Mouse (Mus musculus): ENCODE data around the gene Psmb9. TPM values are rescaled to one million over a fixed set of nuclear protein-coding genes. Genes with fewer than 3 reads are reported as not detected.

Psmb9 gene
- total RNA-seq, 4 experiments from 2014 or later = 16.7 to 30.6 (median 25.5) TPM

GRCm38 (mm10) chr17:34205021-34205745 lies 17.6 kb upstream of the Psmb9 start:
- no peak for DNase-seq

- peak; percentile 79 for DNase-seq
These were observed 16.9 kb upstream of the Psmb9 start for GRCm38 (mm10) chr17:34204303-34205010.

GRCm38 (mm10) chr17:34203444-34203843 lies 15.9 kb upstream of the Psmb9 start, which contains the start of gene Tap2:
Tap2 (plus strand) TSS chr17:34203527.
- no peak for DNase-seq

GRCm38 (mm10) chr17:34202760-34203442 lies 15.3 kb upstream of the Psmb9 start:
- DNase-seq = no peak

GRCm38 (mm10) chr17:34201506-34202055 lies 14.0 kb upstream of the Psmb9 start:
- DNase-seq = no peak

GRCm38 (mm10) chr17:34200772-34201505 lies 13.4 kb upstream of the Psmb9 start:
- no peak for DNase-seq

GRCm38 (mm10) chr17:34200047-34200446 lies 12.5 kb upstream of the Psmb9 start:
- no peak for DNase-seq

GRCm38 (mm10) chr17:34199050-34199619 lies 11.6 kb upstream of the Psmb9 start:
- DNase-seq = no peak

- DNase-seq = no peak
These were observed 11.0 kb upstream of the Psmb9 start for GRCm38 (mm10) chr17:34198521-34198912.

GRCm38 (mm10) chr17:34197904-34198520 lies 10.4 kb upstream of the Psmb9 start:
- no peak for DNase-seq

- peak; percentile 94 for DNase-seq
These were observed 9.7 kb upstream of the Psmb9 start, which contains the start of gene Psmb8 for GRCm38 (mm10) chr17:34196941-34197894. Psmb8 (plus strand) TSS chr17:34197721.

- no peak for DNase-seq
These were observed 8.9 kb upstream of the Psmb9 start for GRCm38 (mm10) chr17:34196491-34196890.

GRCm38 (mm10) chr17:34194723-34195122 lies 7.2 kb upstream of the Psmb9 start:
- DNase-seq = no peak

- DNase-seq = no peak
These were observed 5.9 kb upstream of the Psmb9 start for GRCm38 (mm10) chr17:34193468-34193867.

GRCm38 (mm10) chr17:34192852-34193251 lies 5.3 kb upstream of the Psmb9 start:
- DNase-seq = no peak

GRCm38 (mm10) chr17:34188986-34189385 lies 1.4 kb upstream of the Psmb9 start:
- no peak for DNase-seq

- DNase-seq = no peak
These were observed 446 bp upstream of the Psmb9 start for GRCm38 (mm10) chr17:34188010-34188409.

GRCm38 (mm10) chr17:34186885-34187260 lies 691 bp downstream of the Psmb9 start:
- DNase-seq = no peak

GRCm38 (mm10) chr17:34185526-34185925 lies 2.0 kb downstream of the Psmb9 start:
- no peak for DNase-seq

GRCm38 (mm10) chr17:34183564-34184219 lies 3.9 kb downstream of the Psmb9 start:
- no peak for DNase-seq

All from adrenal gland, adult 8-10 months (tissue).